Mouse (Mus musculus) stomach, postnatal 0 days (tissue): Measurements from ENCODE around the gene Skil.

ENCODE experiments used
- CTCF ChIP-seq: IDR thresholded peaks from 2 replicates; pipeline ENCODE4 v1.5.1; 2016; ENCODE audit warnings: antibody characterized with exemption, low read depth, mild to moderate bottlenecking, moderate library complexity
- EP300 ChIP-seq: optimal IDR thresholded peaks from 2 replicates; pipeline ENCODE3; 2016; ENCODE audit warnings: antibody characterized with exemption

DNA sequence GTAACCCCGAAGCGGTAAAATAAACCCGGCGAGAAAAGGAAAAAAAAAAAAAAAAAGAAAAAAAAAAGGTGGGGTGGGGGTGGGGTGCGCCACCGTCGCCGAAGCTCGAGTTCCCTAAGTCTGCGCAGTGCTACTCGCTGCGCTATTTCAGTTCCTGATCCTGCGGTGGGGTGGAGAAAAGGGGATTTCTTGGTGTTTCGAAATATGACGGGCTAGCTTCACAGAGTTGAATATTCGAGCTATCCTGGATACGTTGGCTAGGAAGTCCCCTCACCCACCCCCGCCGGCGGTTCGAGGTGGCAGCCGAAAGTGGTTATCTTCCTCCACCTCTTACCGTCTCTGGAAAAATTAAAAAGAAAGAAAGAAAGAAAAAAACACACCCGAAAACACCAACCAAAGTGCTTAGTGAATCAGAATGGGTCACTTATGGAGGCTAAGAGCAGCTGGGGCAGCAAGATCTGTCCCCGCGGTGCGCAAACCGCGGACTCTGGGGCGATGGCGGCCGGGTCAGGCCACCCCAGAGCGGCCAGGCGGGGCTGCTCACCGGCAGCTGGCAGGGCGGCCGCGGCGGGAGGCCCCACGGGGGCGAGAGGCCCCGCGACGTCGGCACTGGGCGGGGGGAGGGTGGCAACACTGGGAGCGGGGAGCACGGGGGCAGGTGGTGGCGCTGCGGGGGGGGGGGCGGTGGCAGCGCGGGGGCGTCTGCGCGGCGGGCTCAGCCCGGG is 1.1 kb upstream of the Skil start:
- TF ChIP-seq CTCF: no peak
- no peak for TF ChIP-seq EP300
